Mouse (Mus musculus): ENCODE measurements around the gene Cnr1. TPM values are rescaled to one million over a fixed set of nuclear protein-coding genes. Genes with fewer than 3 reads are reported as not detected.

Cnr1 gene
- polyA plus RNA-seq, 1 experiment from 2014 or later: 0.25 TPM

DNA sequence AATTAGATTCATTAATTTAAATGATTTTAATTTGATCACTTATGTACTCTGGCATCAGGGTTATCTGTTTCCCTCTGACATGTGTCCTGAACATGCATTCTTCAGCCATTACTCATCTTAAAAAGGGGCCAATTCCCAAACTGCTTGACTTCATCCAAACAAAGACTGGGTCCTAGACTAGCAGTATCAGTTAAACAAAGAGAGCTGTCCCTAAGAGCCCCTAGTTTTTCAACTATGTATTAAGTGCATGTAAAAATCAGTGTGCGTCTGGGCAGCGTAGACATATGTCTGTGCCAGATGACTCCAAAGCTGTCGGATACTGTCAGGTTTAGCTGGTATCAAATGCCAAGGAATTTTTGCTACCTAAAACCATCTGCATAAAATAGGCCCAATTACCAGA is 23.2 kb downstream of the Cnr1 start:
- Histone ChIP-seq H3K36me3 (ENCODE audit: insufficient read depth, low read length) (no peaks in the 10 kb centered on the region), H3K4me2 (replicated peaks; ENCODE audit: low read depth, low read length) (no peak overlapping the region), H3K4me1 (ENCODE audit: insufficient read depth, low read depth, low read length) (no peaks in the 10 kb centered on the region), H3K9ac (replicated peaks; ENCODE audit: low read depth) (no peak overlapping the region), H3K4me3 (ENCODE audit: low read depth, low read length) (no peak overlapping the region), H3K27ac (ENCODE audit: low read length) (no peak overlapping the region), H3K27me3 (replicated peaks; ENCODE audit: insufficient read depth, low read length) (no peaks in the 10 kb centered on the region), H3K9me3 (ENCODE audit: low read length) (no peaks in the 10 kb centered on the region)
- WGBS: 73% methylated on average over 3 of the region's 3 CpGs
- DNase-seq (ENCODE audit: low spot score): no peak
- TF ChIP-seq EP300 (IDR thresholded peaks at IDR 0.05) (no peak), CTCF (IDR thresholded peaks at IDR 0.05) (no peak)
- ATAC-seq: no peak

DNA sequence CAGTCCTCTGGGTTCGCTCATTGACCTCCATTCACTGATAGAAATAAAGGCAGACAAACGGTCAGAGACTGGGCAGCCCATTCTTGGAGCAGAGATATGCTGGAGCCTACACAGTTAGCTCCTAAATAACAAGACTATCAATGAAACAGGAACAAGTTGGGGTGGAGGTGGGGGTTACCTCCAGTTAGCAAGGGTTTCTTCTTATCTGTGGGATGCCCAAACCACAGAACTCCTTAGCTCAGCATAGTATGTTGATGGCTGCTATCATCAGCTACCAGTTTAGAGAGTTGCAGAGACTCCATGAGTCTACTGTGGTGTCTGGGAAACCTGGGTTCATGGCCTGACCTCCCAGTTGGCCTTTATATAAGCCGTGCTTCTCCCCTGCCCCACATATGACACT is 33.0 kb downstream of the Cnr1 start:
- H3K9ac ChIP-seq (replicated peaks; ENCODE audit: low read depth): no peak overlapping the region
- no peak overlapping the region for H3K4me3 ChIP-seq (ENCODE audit: low read depth, low read length)
- H3K4me1 ChIP-seq (ENCODE audit: insufficient read depth, low read depth, low read length): no peaks in the 10 kb centered on the region
- H3K27me3 ChIP-seq (replicated peaks; ENCODE audit: insufficient read depth, low read length): no peaks in the 10 kb centered on the region
- no peak overlapping the region for H3K4me2 ChIP-seq (replicated peaks; ENCODE audit: low read depth, low read length)
- TF ChIP-seq CTCF (IDR thresholded peaks at IDR 0.05): no peak
- no peak for TF ChIP-seq EP300 (IDR thresholded peaks at IDR 0.05)
- WGBS: 67% methylated on average over 3 of the region's 3 CpGs
- no peaks in the 10 kb centered on the region for H3K36me3 ChIP-seq (ENCODE audit: insufficient read depth, low read length)
- ATAC-seq (no peak), DNase-seq (ENCODE audit: low spot score) (no peak)
- H3K27ac ChIP-seq (ENCODE audit: low read length): no peak overlapping the region
- no peaks in the 10 kb centered on the region for H3K9me3 ChIP-seq (ENCODE audit: low read length)

GRCm38 (mm10) chr4:33958515-33958914 is 34.1 kb downstream of the Cnr1 start:
- DNase-seq (ENCODE audit: low spot score) (no peak), ATAC-seq (no peak)
- Histone ChIP-seq H3K27ac (ENCODE audit: low read length) (no peak overlapping the region), H3K9ac (replicated peaks; ENCODE audit: low read depth) (no peak overlapping the region), H3K4me2 (replicated peaks; ENCODE audit: low read depth, low read length) (no peak overlapping the region), H3K27me3 (replicated peaks; ENCODE audit: insufficient read depth, low read length) (no peaks in the 10 kb centered on the region), H3K4me1 (ENCODE audit: insufficient read depth, low read depth, low read length) (no peaks in the 10 kb centered on the region), H3K9me3 (ENCODE audit: low read length) (no peaks in the 10 kb centered on the region), H3K36me3 (ENCODE audit: insufficient read depth, low read length) (no peaks in the 10 kb centered on the region), H3K4me3 (ENCODE audit: low read depth, low read length) (no peak overlapping the region)
- no peak for TF ChIP-seq CTCF (IDR thresholded peaks at IDR 0.05)
- no peak for TF ChIP-seq EP300 (IDR thresholded peaks at IDR 0.05)
- 75% methylated on average over 3 of the region's 3 CpGs for WGBS

DNA sequence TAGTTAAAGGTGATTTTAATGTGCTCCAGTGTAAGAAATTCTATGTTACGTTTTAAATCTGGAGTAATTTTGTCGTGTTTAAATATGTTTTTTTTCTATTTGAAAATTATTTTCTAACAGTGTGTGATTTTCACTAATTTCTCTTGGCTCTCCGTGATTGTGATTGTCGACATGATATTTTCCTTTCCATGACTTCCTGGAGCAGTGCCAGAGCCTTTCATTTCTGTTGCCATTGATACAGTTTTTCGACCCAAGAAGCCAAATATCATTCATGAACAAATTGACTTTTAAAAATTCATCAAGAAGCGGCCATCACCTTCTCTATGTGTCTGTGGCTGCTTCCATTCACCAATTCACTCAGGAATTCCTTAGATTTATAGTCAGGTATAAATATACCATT is 35.4 kb downstream of the Cnr1 start:
- Histone ChIP-seq H3K4me3 (ENCODE audit: low read depth, low read length) (no peak overlapping the region), H3K9me3 (ENCODE audit: low read length) (no peaks in the 10 kb centered on the region), H3K4me2 (replicated peaks; ENCODE audit: low read depth, low read length) (no peak overlapping the region), H3K36me3 (ENCODE audit: insufficient read depth, low read length) (no peaks in the 10 kb centered on the region), H3K27me3 (replicated peaks; ENCODE audit: insufficient read depth, low read length) (no peaks in the 10 kb centered on the region), H3K9ac (replicated peaks; ENCODE audit: low read depth) (no peak overlapping the region), H3K27ac (ENCODE audit: low read length) (no peak overlapping the region), H3K4me1 (ENCODE audit: insufficient read depth, low read depth, low read length) (no peaks in the 10 kb centered on the region)
- no peak for TF ChIP-seq EP300 (IDR thresholded peaks at IDR 0.05)
- no peak for TF ChIP-seq CTCF (IDR thresholded peaks at IDR 0.05)
- ATAC-seq: no peak
- 77% methylated on average over 6 of the region's 6 CpGs for WGBS
- DNase-seq (ENCODE audit: low spot score): no peak

- H3K4me1 ChIP-seq (ENCODE audit: insufficient read depth, low read depth, low read length): no peaks in the 10 kb centered on the region
- H3K9ac ChIP-seq (replicated peaks; ENCODE audit: low read depth): no peak overlapping the region
- H3K27me3 ChIP-seq (replicated peaks; ENCODE audit: insufficient read depth, low read length): no peaks in the 10 kb centered on the region
- no peaks in the 10 kb centered on the region for H3K9me3 ChIP-seq (ENCODE audit: low read length)
- WGBS: 81% methylated on average over 3 of the region's 3 CpGs
- no peak overlapping the region for H3K4me2 ChIP-seq (replicated peaks; ENCODE audit: low read depth, low read length)
- DNase-seq (ENCODE audit: low spot score): no peak
- H3K27ac ChIP-seq (ENCODE audit: low read length): no peak overlapping the region
- TF ChIP-seq EP300 (IDR thresholded peaks at IDR 0.05): no peak
- no peak for TF ChIP-seq CTCF (IDR thresholded peaks at IDR 0.05)
- no peak overlapping the region for H3K4me3 ChIP-seq (ENCODE audit: low read depth, low read length)
- no peaks in the 10 kb centered on the region for H3K36me3 ChIP-seq (ENCODE audit: insufficient read depth, low read length)
- ATAC-seq: no peak
These were observed 46.3 kb downstream of the Cnr1 start for GRCm38 (mm10) chr4:33970726-33971125.

- 58% methylated on average over 5 of the region's 5 CpGs for WGBS
- no peak for DNase-seq (ENCODE audit: low spot score)
- ATAC-seq: no peak
- Histone ChIP-seq H3K9ac (replicated peaks; ENCODE audit: low read depth) (no peak overlapping the region), H3K4me3 (ENCODE audit: low read depth, low read length) (no peak overlapping the region), H3K36me3 (ENCODE audit: insufficient read depth, low read length) (no peaks in the 10 kb centered on the region), H3K27me3 (replicated peaks; ENCODE audit: insufficient read depth, low read length) (no peaks in the 10 kb centered on the region), H3K27ac (ENCODE audit: low read length) (no peak overlapping the region), H3K9me3 (ENCODE audit: low read length) (no peaks in the 10 kb centered on the region), H3K4me2 (replicated peaks; ENCODE audit: low read depth, low read length) (no peak overlapping the region), H3K4me1 (ENCODE audit: insufficient read depth, low read depth, low read length) (no peaks in the 10 kb centered on the region)
- TF ChIP-seq CTCF (IDR thresholded peaks at IDR 0.05) (no peak), EP300 (IDR thresholded peaks at IDR 0.05) (no peak)
These were observed 64.2 kb downstream of the Cnr1 start for GRCm38 (mm10) chr4:33988466-33989089.

DNA sequence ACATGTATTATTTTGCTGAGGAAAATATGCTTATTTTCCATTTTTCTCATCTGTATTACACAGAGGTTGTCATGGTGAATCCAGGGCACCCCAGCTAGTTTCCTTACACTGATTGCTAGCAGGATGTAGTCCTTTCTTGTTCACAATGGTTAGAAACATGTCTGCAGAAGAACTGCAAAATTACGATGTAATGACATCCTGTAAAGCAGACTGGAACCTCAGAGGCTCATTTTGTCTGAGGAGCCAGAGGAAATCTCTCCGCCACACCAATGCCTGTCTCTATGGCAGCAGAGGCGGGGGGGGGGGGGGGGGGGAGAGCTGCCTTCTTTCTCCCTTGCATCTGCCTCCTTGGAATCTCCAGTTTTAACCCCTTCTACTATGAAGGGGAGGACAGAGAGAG is 68.3 kb downstream of the Cnr1 start:
- Histone ChIP-seq H3K9ac (replicated peaks; ENCODE audit: low read depth) (no peak overlapping the region), H3K4me2 (replicated peaks; ENCODE audit: low read depth, low read length) (no peak overlapping the region), H3K4me1 (ENCODE audit: insufficient read depth, low read depth, low read length) (no peaks in the 10 kb centered on the region), H3K27ac (ENCODE audit: low read length) (no peak overlapping the region), H3K9me3 (ENCODE audit: low read length) (no peaks in the 10 kb centered on the region), H3K36me3 (ENCODE audit: insufficient read depth, low read length) (no peaks in the 10 kb centered on the region), H3K27me3 (replicated peaks; ENCODE audit: insufficient read depth, low read length) (no peaks in the 10 kb centered on the region), H3K4me3 (ENCODE audit: low read depth, low read length) (no peak overlapping the region)
- no peak for TF ChIP-seq EP300 (IDR thresholded peaks at IDR 0.05)
- TF ChIP-seq CTCF (IDR thresholded peaks at IDR 0.05): no peak
- 36% methylated on average over 2 of the region's 3 CpGs for WGBS
- DNase-seq (ENCODE audit: low spot score) (no peak), ATAC-seq (no peak)

All from lung, postnatal 0 days (tissue).